Mouse (Mus musculus): ENCODE results near the gene Tmem132c. TPM values are rescaled to one million over a fixed set of nuclear protein-coding genes. Genes with fewer than 3 reads are reported as not detected.

The Tmem132c gene
- polyA plus RNA-seq, 1 experiment, result 0.06 TPM

- no peaks in the 10 kb centered on the region for H3K79me3 ChIP-seq (ENCODE audit: low read depth)
- no peak overlapping the region for H3ac ChIP-seq (ENCODE audit: control insufficient read depth, insufficient read length, low read depth)
- no peak overlapping the region for H3K4me3 ChIP-seq (ENCODE audit: insufficient read depth, poor library complexity, severe bottlenecking)
- no peaks in the 10 kb centered on the region for H3K36me3 ChIP-seq (ENCODE audit: control insufficient read depth, insufficient read depth)
- H3K27me3 ChIP-seq (ENCODE audit: control insufficient read depth, insufficient read depth, insufficient read length), result no peaks in the 10 kb centered on the region
- TF ChIP-seq CTCF (IDR thresholded peaks at IDR 0.05; ENCODE audit: control insufficient read depth, insufficient read depth, insufficient read length) (no peak), USF1 (IDR thresholded peaks at IDR 0.05; ENCODE audit: low read depth) (no peak)
- no peaks in the 10 kb centered on the region for H3K79me2 ChIP-seq (ENCODE audit: control insufficient read depth, insufficient read depth)
These were observed 232.1 kb downstream of the Tmem132c start for GRCm38 (mm10) chr5:127473706-127474105.

GRCm38 (mm10) chr5:127474856-127475255 lies 233.2 kb downstream of the Tmem132c start:
- Histone ChIP-seq H3K79me3 (ENCODE audit: low read depth) (no peaks in the 10 kb centered on the region), H3K27me3 (ENCODE audit: control insufficient read depth, insufficient read depth, insufficient read length) (no peaks in the 10 kb centered on the region), H3K36me3 (ENCODE audit: control insufficient read depth, insufficient read depth) (no peaks in the 10 kb centered on the region)

GRCm38 (mm10) chr5:127477790-127478189 lies 236.2 kb downstream of the Tmem132c start:
- TF ChIP-seq CTCF (IDR thresholded peaks at IDR 0.05; ENCODE audit: control insufficient read depth, insufficient read depth, insufficient read length) (no peak), USF1 (IDR thresholded peaks at IDR 0.05; ENCODE audit: low read depth) (no peak), CEBPB (IDR thresholded peaks at IDR 0.05; ENCODE audit: low read depth) (no peak), MAX (IDR thresholded peaks at IDR 0.05) (no peak), MYOG (IDR thresholded peaks at IDR 0.05; ENCODE audit: control insufficient read depth, extremely low read depth, insufficient read length) (no peak), FOSL1 (IDR thresholded peaks at IDR 0.05; ENCODE audit: insufficient read depth, low read length, poor library complexity, severe bottlenecking) (no peak), MYOD1 (IDR thresholded peaks at IDR 0.05; ENCODE audit: control insufficient read depth, insufficient read length, low read depth) (no peak)
- Histone ChIP-seq H3K4me3 (ENCODE audit: insufficient read depth, poor library complexity, severe bottlenecking) (no peak overlapping the region), H3K79me2 (ENCODE audit: control insufficient read depth, insufficient read depth) (no peaks in the 10 kb centered on the region), H3ac (ENCODE audit: control insufficient read depth, insufficient read length, low read depth) (no peak overlapping the region), H3K27me3 (ENCODE audit: control insufficient read depth, insufficient read depth, insufficient read length) (no peaks in the 10 kb centered on the region), H3K79me3 (ENCODE audit: low read depth) (no peaks in the 10 kb centered on the region), H3K36me3 (ENCODE audit: control insufficient read depth, insufficient read depth) (no peaks in the 10 kb centered on the region)

More at GRCm38 (mm10) chr5:127474856-127475255, 233.2 kb downstream of the Tmem132c start:
- no peak overlapping the region for H3ac ChIP-seq (ENCODE audit: control insufficient read depth, insufficient read length, low read depth)
- H3K4me3 ChIP-seq (ENCODE audit: insufficient read depth, poor library complexity, severe bottlenecking), result no peak overlapping the region
- TF ChIP-seq MYOD1 (IDR thresholded peaks at IDR 0.05; ENCODE audit: control insufficient read depth, insufficient read length, low read depth) (no peak), MYOG (IDR thresholded peaks at IDR 0.05; ENCODE audit: control insufficient read depth, extremely low read depth, insufficient read length) (no peak), CTCF (IDR thresholded peaks at IDR 0.05; ENCODE audit: control insufficient read depth, insufficient read depth, insufficient read length) (no peak), USF1 (IDR thresholded peaks at IDR 0.05; ENCODE audit: low read depth) (no peak), CEBPB (IDR thresholded peaks at IDR 0.05; ENCODE audit: low read depth) (no peak), MAX (IDR thresholded peaks at IDR 0.05) (no peak), FOSL1 (IDR thresholded peaks at IDR 0.05; ENCODE audit: insufficient read depth, low read length, poor library complexity, severe bottlenecking) (no peak)
- no peaks in the 10 kb centered on the region for H3K79me2 ChIP-seq (ENCODE audit: control insufficient read depth, insufficient read depth)

- Histone ChIP-seq H3K79me2 (ENCODE audit: control insufficient read depth, insufficient read depth) (no peaks in the 10 kb centered on the region), H3K4me3 (ENCODE audit: insufficient read depth, poor library complexity, severe bottlenecking) (no peak overlapping the region), H3K27me3 (ENCODE audit: control insufficient read depth, insufficient read depth, insufficient read length) (no peaks in the 10 kb centered on the region), H3K36me3 (ENCODE audit: control insufficient read depth, insufficient read depth) (no peaks in the 10 kb centered on the region), H3ac (ENCODE audit: control insufficient read depth, insufficient read length, low read depth) (no peak overlapping the region), H3K79me3 (ENCODE audit: low read depth) (no peaks in the 10 kb centered on the region)
- TF ChIP-seq MAX (IDR thresholded peaks at IDR 0.05), result no peak
- no peak for TF ChIP-seq MYOD1 (IDR thresholded peaks at IDR 0.05; ENCODE audit: control insufficient read depth, insufficient read length, low read depth)
These were observed 236.7 kb downstream of the Tmem132c start for GRCm38 (mm10) chr5:127478322-127478721.

- Histone ChIP-seq H3K27me3 (ENCODE audit: control insufficient read depth, insufficient read depth, insufficient read length) (no peaks in the 10 kb centered on the region), H3K36me3 (ENCODE audit: control insufficient read depth, insufficient read depth) (no peaks in the 10 kb centered on the region), H3K4me3 (ENCODE audit: insufficient read depth, poor library complexity, severe bottlenecking) (no peak overlapping the region), H3K79me2 (ENCODE audit: control insufficient read depth, insufficient read depth) (no peaks in the 10 kb centered on the region), H3ac (ENCODE audit: control insufficient read depth, insufficient read length, low read depth) (no peak overlapping the region), H3K79me3 (ENCODE audit: low read depth) (no peaks in the 10 kb centered on the region)
- TF ChIP-seq CEBPB (IDR thresholded peaks at IDR 0.05; ENCODE audit: low read depth), result no peak
- TF ChIP-seq MAX (IDR thresholded peaks at IDR 0.05), result no peak
- no peak for TF ChIP-seq CTCF (IDR thresholded peaks at IDR 0.05; ENCODE audit: control insufficient read depth, insufficient read depth, insufficient read length)
- TF ChIP-seq MYOD1 (IDR thresholded peaks at IDR 0.05; ENCODE audit: control insufficient read depth, insufficient read length, low read depth), result no peak
- no peak for TF ChIP-seq MYOG (IDR thresholded peaks at IDR 0.05; ENCODE audit: control insufficient read depth, extremely low read depth, insufficient read length)
- TF ChIP-seq USF1 (IDR thresholded peaks at IDR 0.05; ENCODE audit: low read depth), result no peak
- no peak for TF ChIP-seq FOSL1 (IDR thresholded peaks at IDR 0.05; ENCODE audit: insufficient read depth, low read length, poor library complexity, severe bottlenecking)
These were observed 239.3 kb downstream of the Tmem132c start for GRCm38 (mm10) chr5:127480931-127481330.

- Histone ChIP-seq H3K27me3 (ENCODE audit: control insufficient read depth, insufficient read depth, insufficient read length) (no peaks in the 10 kb centered on the region), H3K79me3 (ENCODE audit: low read depth) (no peaks in the 10 kb centered on the region), H3K79me2 (ENCODE audit: control insufficient read depth, insufficient read depth) (no peaks in the 10 kb centered on the region), H3K36me3 (ENCODE audit: control insufficient read depth, insufficient read depth) (no peaks in the 10 kb centered on the region), H3K4me3 (ENCODE audit: insufficient read depth, poor library complexity, severe bottlenecking) (no peak overlapping the region), H3ac (ENCODE audit: control insufficient read depth, insufficient read length, low read depth) (no peak overlapping the region)
- no peak for TF ChIP-seq CTCF (IDR thresholded peaks at IDR 0.05; ENCODE audit: control insufficient read depth, insufficient read depth, insufficient read length)
- no peak for TF ChIP-seq FOSL1 (IDR thresholded peaks at IDR 0.05; ENCODE audit: insufficient read depth, low read length, poor library complexity, severe bottlenecking)
- TF ChIP-seq CEBPB (IDR thresholded peaks at IDR 0.05; ENCODE audit: low read depth), result no peak
- TF ChIP-seq MAX (IDR thresholded peaks at IDR 0.05), result no peak
- TF ChIP-seq MYOD1 (IDR thresholded peaks at IDR 0.05; ENCODE audit: control insufficient read depth, insufficient read length, low read depth), result no peak
These were observed 239.8 kb downstream of the Tmem132c start for GRCm38 (mm10) chr5:127481416-127481815.
